Mouse (Mus musculus) E14TG2a.4 (cell line): ENCODE measurements around the gene Gpr15.

Experiments
- CTCF ChIP-seq: conservative IDR thresholded peaks from 2 replicates; pipeline ENCODE4 v1.5.1; 2014; ENCODE audit warnings: low read length
- POU5F1 ChIP-seq: IDR thresholded peaks from 2 replicates; pipeline ENCODE4 v1.6.1; 2014; ENCODE audit warnings: low read length, borderline replicate concordance

- TF ChIP-seq CTCF, result no peak
- TF ChIP-seq POU5F1, result no peak
These were observed 35.0 kb downstream of the Gpr15 start for GRCm38 (mm10) chr16:58683911-58684310.
